Mouse (Mus musculus) urinary bladder, adult 18-20 months (tissue): ENCODE measurements around the gene Mlf2.

Experiments used
- DNase-seq, 2 experiments: peaks; one replicate each; pipeline ENCODE4 v3.0.0; 2022; ENCODE audit warnings: low spot score in 2 of 2, mixed read lengths in 2 of 2

Gene Mlf2

DNA sequence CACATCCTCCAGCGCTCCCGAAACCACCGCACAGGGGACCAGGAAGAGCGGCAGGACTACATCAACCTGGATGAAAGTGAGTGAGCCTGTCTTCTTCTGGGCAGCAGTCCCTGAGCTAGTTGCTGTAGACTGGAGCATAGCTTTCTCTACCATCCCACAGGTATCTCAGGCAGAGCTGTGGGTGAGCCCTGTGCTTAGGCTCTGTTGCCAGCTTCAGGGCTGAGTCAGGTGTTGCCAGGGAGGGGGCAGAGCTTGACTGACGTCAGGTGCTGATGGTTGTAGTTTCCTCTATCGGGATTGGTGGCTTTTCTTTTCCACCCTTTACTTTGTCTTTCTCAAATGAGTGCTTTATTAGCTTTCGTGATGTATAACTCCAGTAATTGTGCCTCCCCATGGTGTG, 3.5 kb downstream of the Mlf2 start:
- DNase-seq, result no peak

- DNase-seq, result no peak
These were observed 5.5 kb downstream of the Mlf2 start for GRCm38 (mm10) chr6:124936681-124937080.

GRCm38 (mm10) chr6:124937493-124937892, 6.3 kb downstream of the Mlf2 start:
- DNase-seq, result no peak

GRCm38 (mm10) chr6:124938554-124938953, 7.4 kb downstream of the Mlf2 start:
- no peak for DNase-seq

DNA sequence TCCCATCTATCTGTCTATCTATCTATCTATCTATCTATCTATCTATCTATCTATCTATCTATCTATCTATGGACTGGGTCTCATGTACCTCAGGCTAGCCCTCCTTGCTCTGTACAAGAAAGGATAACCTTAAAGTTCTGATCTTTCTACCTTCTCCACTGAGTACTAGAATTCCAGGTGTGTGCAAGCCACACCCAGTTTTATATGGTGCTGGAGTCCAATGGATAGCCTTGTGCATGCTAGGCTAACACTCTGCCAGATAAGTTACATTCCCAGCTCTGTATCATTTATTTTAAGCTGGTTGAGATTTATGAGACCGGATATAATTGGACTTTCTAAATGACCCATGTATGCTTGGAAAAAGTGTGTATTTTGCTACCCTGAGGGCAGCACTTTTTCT, 10.5 kb downstream of the Mlf2 start:
- no peak for DNase-seq

DNA sequence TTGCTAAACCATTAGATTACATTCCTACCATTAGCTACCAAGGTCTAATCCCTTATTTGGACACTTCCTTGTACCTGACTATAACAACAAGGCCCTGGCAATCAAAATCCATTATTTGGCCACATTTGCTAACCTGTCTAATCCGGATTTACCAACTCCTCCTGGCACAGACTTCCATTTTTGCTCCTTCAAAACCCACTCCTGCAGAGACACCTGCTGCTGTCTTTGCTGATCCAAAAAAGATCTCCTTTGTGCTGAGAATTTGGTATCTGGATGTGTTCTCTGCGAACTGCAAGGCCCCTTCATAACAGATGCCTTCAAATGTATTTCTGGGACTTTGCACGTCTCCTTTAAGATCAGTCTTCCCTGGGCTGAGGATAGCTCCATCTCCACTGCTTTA, 12.3 kb downstream of the Mlf2 start:
- no peak for DNase-seq

DNA sequence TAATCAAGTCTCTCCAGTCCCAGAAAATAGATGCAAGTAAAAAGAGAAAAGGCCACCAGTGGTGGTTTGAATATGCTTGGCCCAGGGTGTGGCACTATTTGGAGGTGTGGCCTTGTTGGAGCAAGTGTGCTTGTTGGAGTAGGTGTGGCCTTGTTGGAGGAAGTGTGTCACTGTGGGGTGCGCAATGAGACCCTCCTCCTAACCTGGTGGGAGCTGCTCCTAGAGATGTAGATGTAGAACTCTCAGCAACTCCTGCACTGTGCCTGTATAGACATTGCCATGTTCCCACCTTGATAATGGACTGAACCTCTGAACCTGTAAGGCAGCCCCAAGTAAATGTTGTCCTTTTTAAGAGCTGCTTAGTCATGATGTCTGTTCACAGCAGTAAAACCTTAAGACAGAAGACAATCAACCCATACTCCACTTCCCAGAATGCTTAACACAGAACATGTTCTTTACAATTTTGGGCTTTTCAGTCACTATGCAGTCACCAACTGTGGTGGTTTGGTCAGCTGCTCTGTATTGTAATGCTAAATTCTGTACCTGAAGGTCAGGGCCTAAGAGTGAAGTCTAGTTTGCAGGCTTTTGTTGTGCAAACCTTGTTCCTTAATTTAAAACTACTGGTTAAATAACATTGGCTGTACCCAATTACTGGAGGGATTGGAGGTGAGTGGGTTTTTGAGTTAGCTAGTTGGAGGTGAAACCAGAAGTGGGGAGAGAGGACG, 23.0 kb downstream of the Mlf2 start:
- DNase-seq, result no peak

GRCm38 (mm10) chr6:124955212-124955611, 24.0 kb downstream of the Mlf2 start:
- DNase-seq, result no peak

- DNase-seq, result no peak
These were observed 26.9 kb downstream of the Mlf2 start for GRCm38 (mm10) chr6:124958127-124958526.

DNA sequence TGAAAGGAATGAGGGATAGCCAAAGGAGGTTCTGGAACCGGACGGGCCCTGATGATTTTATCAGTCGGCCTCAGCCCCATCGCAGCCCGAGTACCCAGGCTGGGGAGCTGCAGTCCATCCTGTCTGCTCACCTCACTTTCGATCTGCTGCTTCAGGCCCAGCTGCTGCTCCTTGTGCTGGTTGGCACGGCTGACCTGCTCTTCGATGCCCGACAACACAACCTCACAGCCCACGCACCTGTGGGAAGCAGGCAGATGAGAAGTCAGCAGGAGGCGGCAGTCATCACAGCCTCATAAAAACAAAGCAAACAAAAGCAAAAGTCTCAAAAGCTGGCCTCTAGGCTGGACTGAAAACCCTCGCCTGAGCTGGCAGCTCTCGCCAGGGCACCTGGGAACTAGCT, 28.8 kb downstream of the Mlf2 start:
- no peak for DNase-seq

DNA sequence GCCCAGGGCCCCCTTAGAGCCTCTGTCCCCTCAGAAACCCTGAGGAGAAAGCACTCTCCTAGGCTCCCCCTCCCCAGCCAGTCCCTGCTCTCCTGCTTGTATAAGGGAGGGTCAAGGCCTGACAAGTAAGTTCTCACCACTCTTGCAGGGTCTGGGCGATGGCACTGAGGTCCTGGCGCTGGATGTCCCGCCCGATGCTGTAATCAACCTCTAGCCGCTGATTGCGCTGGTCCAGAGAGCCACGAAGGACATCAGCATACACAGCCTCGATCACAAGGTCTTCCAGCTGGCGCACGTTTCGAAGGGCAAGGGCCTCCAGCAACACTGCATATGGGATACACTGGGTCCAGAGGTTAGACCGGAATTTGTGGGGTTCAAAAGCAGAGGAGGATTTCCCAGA, 29.8 kb downstream of the Mlf2 start:
- no peak for DNase-seq

GRCm38 (mm10) chr6:124964638-124965037, 33.5 kb downstream of the Mlf2 start:
- no peak for DNase-seq

DNA sequence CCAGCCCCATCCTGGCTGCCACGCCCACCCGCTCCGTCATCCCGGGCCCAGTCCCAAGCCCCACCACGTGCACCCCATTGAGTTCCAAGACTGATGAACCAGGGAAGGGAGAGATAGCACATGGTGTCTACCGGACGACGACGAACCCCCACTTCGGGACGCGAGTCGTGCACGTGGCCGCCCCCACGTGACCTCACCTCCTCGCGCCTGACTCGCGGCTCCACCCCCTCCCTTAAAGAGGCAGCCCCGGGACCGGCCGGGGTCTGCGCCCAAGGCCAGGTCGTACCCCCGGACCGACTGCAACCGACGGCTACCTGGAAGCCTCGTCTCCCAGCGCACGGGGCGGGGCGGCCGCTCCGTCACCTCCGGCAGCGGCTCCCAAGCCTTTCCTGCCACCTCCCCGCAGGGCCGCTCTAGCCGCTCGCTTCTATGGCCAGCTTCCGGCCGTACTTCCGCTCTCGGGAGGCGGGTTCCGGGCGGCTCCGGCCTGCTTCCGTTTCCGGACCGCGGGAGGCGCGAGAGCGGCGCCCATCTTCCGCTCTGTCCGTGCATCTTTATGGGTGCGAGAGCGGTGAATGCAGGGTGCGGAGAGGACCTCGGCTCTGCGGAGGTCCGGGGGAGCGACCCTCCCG, 34.0 kb downstream of the Mlf2 start, which contains the start of gene Cops7a:
Cops7a (minus strand) TSS at position 451 of the 632 bp plus-strand sequence.
- peak; percentile 94 to 95 for DNase-seq

GRCm38 (mm10) chr6:124965747-124966146, 34.6 kb downstream of the Mlf2 start:
- DNase-seq, result no peak

- DNase-seq, result no peak
These were observed 35.4 kb downstream of the Mlf2 start for GRCm38 (mm10) chr6:124966466-124967118.

DNA sequence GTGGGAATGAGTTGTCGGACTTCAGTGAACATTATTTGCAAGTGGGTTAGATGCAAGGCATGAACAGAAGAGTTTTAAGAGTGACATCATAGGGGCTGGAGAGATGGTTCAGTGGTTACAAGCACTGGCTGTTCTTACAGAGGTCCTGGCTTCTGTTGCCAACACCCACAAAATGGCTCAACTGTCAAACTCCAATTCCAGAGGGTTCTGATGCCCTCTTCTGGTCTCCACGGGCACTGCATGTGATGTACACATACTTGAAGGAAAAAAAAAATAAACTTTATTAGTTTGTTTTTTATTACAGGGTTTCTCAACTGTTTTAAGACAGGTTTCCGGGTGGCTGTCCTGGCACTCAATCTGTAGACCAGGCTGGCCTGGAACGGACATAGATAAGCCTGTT, 36.6 kb downstream of the Mlf2 start:
- no peak for DNase-seq
